Mouse (Mus musculus) left cerebral cortex, postnatal 14 days (tissue): Measurements from ENCODE around the gene Tmem216. TPM values are rescaled to one million over a fixed set of nuclear protein-coding genes. Genes with fewer than 3 reads are reported as not detected.
"Not testable (repeated sequence)": the region's sequence is repeated elsewhere in the genome, so short reads cannot be mapped to it uniquely, and the experiment has no call there.

Source experiments
- DNase-seq, 2 experiments: peaks; one replicate each; pipeline ENCODE4 v3.0.0; 2021 to 2022; ENCODE audit warnings: low spot score in 2 of 2, mixed read lengths in 1 of 2
- intact Hi-C: fragments of 180-260 bp; cut with DNase I; formaldehyde crosslinking; loops from one replicate; pipeline ENCODE4 v1.15.1; 2025
- total RNA-seq, 2 experiments: library from RNA; stranded (reverse); gene quantifications; 2 replicates each; pipeline ENCODE4 v1.2.3; 2021

Tmem216 gene
- total RNA-seq, 2 experiments from 2014 or later: 10.2 to 11.4 TPM

GRCm38 (mm10) chr19:10576690-10577561, 20.9 kb upstream of the Tmem216 start, which contains the start of the genes Cyb561a3 and Tmem138:
TSS of gene Cyb561a3 (plus strand) at chr19:10577172.
TSS of gene Tmem138 (minus strand) at chr19:10577362.
- intact Hi-C loops: loop anchor here (1.0 kb wide), 1 partner anchor 28 kb away; the partner anchor contains the start of genes Ddb1 and Tkfc
- peak; percentile 92 to 94 for DNase-seq

DNA sequence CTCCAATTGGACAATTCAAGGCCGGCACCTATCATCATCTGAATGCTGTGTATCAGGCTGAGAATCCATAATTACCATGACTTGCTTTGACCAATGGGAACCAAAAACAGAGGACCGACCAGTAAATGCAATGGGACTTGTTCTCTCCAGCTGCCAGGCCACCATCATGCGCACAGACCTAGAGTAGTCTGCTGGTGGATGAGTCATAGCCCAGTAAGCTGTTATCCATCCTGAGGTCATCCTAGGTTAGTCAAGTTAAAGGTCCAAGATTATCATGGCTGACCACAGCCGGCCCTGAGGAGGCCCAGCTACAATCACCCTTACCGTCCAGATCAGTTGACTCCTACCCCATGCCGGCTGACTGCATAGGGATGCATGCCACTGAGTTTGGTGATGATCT, 13.6 kb upstream of the Tmem216 start:
- DNase-seq: no peak
- intact Hi-C loops: no loop called here

- no peak for DNase-seq
- intact Hi-C loops: no loop called here
Observed at GRCm38 (mm10) chr19:10565217-10565616, 9.2 kb upstream of the Tmem216 start.

GRCm38 (mm10) chr19:10564278-10564677, 8.2 kb upstream of the Tmem216 start:
- intact Hi-C loops: no loop called here
- DNase-seq: no peak

GRCm38 (mm10) chr19:10562351-10562750, 6.3 kb upstream of the Tmem216 start:
- intact Hi-C loops: no loop called here
- no peak for DNase-seq

- no peak for DNase-seq
- intact Hi-C loops: no loop called here
Observed at GRCm38 (mm10) chr19:10561558-10562314, 5.7 kb upstream of the Tmem216 start.

- no peak for DNase-seq
- intact Hi-C loops: no loop called here
Observed at GRCm38 (mm10) chr19:10560108-10560507, 4.1 kb upstream of the Tmem216 start.

DNA sequence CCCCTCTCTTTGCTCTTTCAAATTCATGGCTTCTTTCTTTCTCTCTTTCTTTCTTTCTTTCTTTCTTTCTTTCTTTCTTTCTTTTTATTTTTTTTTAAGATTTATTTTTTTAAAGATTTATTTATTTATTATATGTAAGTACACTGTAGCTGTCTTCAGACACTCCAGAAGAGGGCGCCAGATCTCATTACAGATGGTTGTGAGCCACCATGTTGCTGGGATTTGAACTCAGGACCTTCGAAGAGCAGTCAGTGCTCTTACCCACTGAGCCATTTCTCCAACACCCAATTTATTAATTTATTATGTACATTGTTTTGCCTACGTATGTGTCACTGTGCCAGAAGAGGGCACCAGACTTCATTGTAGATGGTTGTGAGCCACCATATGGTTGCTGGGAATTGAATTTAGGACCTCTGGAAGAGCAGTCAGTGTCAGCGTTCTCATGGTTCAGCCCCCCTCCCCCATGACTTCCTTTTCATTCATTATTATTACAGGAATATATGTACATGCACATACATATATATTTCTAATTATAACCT, 1.9 kb upstream of the Tmem216 start:
- intact Hi-C loops, DNase-seq: not testable (repeated sequence)

DNA sequence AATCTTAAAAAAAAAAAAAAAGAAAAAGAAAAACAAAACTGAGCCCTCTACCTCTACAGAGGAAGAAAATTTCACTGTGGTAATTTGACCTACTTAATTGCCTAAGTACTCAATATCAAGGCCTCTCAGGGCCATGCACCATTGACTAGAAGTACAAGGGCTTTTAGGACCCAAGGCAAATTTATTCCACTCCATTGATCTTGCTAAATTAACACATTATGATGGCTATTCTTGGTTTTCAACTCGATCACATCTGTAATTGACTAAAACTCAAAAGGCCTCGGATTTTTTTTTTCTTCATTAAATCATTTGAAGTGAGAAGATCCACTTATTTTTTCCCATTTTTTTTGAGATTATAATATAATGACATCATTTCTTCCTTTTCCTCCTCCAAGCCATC, 1.4 kb upstream of the Tmem216 start:
- no peak for DNase-seq
- intact Hi-C loops: no loop called here

- intact Hi-C loops: no loop called here
- no peak for DNase-seq
Observed at GRCm38 (mm10) chr19:10557001-10557400, 963 bp upstream of the Tmem216 start.

GRCm38 (mm10) chr19:10539454-10539853, 16.6 kb downstream of the Tmem216 start:
- intact Hi-C loops: loop anchor here (5.0 kb wide), 1 partner anchor 73 kb away; no protein-coding TSS in a partner anchor
- no peak for DNase-seq

- no peak for DNase-seq
- intact Hi-C loops: no loop called here
Observed at GRCm38 (mm10) chr19:10530082-10530481, 26.0 kb downstream of the Tmem216 start.

- DNase-seq: peak; percentile 49 to 64
- intact Hi-C loops: no loop called here
Observed at GRCm38 (mm10) chr19:10525910-10526309, 30.1 kb downstream of the Tmem216 start, which contains the start of gene Sdhaf2. TSS of gene Sdhaf2 (minus strand) at chr19:10526142.

DNA sequence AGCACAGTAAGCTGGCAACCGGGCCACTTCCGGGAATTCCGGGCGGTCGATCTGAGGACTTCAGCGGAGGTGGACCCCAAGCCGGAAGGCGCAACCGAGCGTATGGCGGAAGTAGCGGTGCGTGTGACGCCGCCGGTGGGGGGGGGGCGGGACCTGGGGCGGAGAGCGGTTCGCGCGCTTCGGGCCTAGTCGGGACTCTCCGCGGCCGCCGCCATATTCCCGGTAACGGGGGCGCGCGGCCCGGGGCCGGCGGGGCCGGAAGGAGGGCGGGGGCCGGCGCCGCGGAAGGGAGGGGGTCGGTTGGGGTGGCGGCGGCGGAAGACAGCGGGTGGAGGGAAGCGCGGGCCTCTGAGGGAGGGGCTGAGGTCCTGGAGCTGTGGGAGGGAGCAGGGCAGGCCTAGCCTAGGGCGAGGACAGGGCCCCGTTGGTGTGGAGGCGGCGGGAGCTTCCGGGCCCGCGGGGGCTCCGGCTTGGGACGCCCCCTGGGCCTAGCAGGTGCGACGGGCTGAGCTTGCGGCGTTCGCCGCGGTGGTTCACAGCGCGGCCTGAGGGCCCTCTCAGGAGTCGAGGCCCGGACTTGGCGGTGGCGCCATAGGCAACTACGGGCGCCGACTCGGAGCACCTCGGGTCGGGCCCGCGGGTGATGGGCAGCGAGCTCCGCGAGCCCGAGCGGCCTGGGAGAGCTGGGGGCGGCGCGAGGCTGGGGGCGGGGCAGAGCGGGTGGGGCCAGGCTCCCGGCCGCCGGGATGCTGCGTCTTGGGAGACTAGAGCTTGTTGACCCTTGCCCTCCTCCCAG, 30.7 kb downstream of the Tmem216 start, which contains the start of gene Cpsf7:
Gene Cpsf7 (plus strand): TSS at position 161 of the 796 bp plus-strand sequence.
- intact Hi-C loops: no loop called here
- DNase-seq: peak; percentile 91

DNA sequence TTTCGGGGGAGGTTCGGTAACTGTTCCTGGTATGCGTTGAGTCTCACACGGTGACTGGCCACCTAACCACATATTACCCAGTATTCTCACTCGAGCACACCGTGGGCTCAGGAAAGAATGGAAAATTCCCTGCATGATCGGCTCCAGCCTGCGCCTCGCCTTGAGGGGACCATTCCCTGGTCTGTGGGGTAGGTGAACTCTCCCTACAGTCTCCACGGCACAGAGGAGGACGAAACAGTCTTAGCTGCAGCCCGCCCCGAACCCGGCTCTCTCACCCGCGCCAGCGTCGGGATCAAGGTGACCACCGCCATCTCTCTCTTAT, 31.3 kb downstream of the Tmem216 start:
- peak in 1 of 2 experiments; percentile 19 for DNase-seq
- intact Hi-C loops: no loop called here

- DNase-seq: no peak
- intact Hi-C loops: no loop called here
Observed at GRCm38 (mm10) chr19:10523483-10524080, 32.5 kb downstream of the Tmem216 start.

DNA sequence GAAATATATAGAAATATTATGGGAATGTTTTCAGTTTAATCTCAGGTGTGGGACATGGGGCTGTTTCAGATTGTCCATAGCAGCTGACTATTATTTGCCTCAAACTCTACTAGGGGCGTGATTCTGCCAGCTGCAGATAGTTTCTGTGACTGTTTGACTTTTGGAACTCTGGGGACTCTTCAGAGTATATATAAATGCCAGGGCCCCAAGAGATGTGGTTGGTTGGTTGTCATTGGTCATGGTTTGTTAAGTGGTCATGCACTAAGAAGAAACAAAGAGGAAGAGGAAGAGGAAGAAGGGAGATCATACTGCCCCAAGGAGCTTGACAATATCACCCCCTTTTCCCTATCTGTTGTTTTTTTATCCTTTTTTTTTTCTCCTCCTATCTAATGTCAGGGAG, 34.1 kb downstream of the Tmem216 start:
- intact Hi-C loops: no loop called here
- no peak for DNase-seq

DNA sequence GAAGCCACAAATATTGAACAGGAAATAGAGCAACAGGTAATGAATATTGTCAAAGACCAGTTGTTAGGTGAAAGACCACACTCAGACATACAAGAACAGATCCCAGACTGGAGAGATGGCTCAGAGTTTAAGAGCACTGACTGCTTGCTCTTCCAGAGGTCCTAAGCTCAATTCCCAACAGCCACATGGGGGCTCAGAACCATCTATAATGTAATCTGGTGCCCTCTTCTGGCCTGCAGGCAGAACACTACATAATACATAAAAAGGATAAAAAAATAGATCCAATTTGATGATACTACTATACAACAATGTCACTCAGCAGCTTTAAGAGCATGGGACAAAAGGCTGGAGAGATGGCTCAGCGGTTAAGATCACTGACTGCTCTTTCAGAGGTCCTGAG, 35.7 kb downstream of the Tmem216 start:
- DNase-seq: no peak
- intact Hi-C loops: no loop called here
